Mouse (Mus musculus): ENCODE measurements around the gene Ptges2.

Gene Ptges2

GRCm38 (mm10) chr2:32375317-32375940, 20.3 kb upstream of the Ptges2 start:
- no peak for DNase-seq

DNA sequence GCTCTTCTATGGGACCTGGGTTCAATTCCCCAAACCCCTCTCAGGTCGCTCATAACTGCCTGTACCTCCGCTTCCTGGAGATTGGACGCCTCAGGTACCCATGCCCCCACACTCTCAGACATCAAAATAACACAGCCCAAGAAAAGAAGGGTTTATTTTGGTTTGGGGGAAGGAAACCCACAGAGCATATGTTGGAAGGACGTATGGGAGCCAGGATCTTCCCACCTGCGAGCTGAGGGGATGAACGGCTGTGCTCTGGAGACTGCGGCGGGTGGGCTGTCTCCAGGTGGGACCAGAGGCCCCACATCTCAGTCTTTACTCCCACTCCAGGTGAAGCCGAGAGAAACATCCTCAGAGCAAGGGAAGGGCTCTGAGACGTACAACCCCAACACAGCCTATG, 18.7 kb upstream of the Ptges2 start:
- no peak for DNase-seq

DNA sequence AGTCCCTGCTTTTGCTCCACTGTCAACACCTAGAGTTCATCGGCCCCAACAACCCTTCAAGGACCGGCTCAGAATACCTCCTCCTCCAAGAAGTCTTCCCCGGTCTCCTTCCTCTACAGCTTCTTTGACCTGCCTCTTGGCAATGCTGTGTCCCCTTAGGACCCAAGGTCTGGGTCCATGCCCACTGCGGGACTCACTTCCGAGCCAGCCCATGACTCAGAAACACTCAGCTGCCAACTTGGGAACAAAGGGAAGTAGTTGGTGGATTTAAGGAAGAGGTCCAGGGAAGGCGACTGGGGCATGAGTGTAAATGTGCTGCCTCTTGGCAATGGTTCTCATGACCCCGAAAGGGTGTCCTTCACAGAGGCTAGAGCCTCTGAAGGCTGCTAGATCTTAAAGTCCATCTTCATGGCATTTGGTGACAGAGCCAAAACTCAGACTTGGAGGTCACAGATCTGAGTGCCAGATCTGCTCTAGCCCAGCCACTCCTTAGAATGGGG, 15.6 kb upstream of the Ptges2 start:
- no peak for DNase-seq

DNA sequence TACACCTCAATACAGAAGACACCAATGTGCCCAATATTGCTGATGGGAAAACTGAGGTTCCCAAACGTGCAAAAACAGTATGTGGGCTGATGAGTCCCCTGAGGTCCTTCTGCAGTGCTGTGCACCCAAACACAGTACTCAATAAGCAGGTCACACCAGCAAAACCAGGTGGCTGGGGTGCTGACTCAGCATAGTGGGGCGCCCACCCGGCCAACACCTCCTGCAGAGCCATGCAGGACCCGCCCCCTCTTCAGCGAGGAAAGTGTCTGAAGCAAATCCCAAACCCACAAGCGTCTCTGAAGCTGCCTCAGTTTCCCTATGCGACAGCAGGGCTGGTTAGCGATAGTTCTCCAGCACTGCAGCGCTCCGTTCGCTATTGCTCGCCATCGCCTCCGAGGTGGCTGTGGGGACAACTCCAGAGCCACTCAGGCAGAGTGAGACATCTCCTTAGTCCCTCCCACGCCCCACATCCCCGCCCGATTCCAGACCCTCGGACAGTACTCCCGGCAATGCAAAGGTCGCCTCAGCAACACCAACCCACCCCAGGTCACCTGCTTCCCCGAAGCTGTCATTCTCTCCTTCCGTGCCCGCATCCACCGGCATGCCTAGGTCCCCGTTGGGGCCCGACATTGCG, 14.4 kb upstream of the Ptges2 start:
- no peak for DNase-seq

DNA sequence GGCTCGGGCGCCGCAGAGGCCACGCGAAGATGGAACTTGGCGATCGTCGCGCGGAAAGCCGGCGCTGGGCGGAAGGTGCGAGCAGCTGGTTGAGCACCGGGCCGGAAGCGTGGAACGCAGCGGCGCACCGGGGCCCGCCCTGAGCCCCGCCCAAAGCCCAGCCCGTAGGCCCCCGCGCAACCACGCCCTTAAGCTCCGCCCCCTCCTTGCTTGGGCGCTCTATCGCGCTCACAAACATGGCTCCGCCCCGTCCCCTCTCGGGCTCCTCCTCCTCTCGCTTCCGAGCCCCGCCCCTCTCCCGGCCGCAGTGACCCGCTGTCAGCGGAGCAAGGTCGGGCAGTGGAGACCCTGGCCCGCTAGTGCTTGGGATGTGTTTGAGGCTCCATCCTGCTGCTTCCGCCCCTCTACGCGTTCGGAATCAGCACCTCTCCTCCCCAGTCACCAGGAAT, 13.9 kb upstream of the Ptges2 start, which contains the start of gene 1110008P14Rik:
1110008P14Rik (minus strand) TSS at position 164 of the 449 bp plus-strand sequence.
- DNase-seq, result peak; percentile 97

- DNase-seq, result no peak
Measured at GRCm38 (mm10) chr2:32382689-32383088, 13.0 kb upstream of the Ptges2 start.

GRCm38 (mm10) chr2:32387706-32388490, 7.8 kb upstream of the Ptges2 start, which contains the start of gene Lcn2:
Gene Lcn2, minus strand, starts transcription at chr2:32388252.
- no peak for DNase-seq

- DNase-seq, result no peak
Measured at GRCm38 (mm10) chr2:32389157-32389556, 6.5 kb upstream of the Ptges2 start.

- DNase-seq, result no peak
Measured at GRCm38 (mm10) chr2:32390871-32391270, 4.8 kb upstream of the Ptges2 start.

GRCm38 (mm10) chr2:32392063-32392462, 3.6 kb upstream of the Ptges2 start:
- DNase-seq, result no peak

DNA sequence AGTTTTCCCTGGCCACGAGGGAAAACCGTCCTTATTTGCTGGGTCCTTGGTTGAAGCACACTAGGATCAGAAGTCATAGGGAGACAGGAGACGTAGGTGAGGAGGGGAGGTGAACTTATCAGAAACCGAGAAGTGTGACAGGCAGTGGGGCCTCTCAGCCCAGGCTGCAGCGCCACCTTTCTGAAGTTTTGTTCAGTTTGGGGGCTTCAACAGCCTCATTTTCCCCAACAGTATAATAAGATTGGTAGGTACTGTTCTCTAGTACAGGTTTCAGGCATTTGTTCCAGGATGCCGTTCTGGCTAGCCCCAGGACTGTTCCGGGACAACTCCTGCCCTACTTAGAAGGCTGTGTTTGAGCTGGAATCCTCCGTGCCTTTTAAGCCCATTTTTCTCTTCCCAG, 723 bp upstream of the Ptges2 start:
- peak in 1 of 2 experiments; percentile 32 for DNase-seq

- DNase-seq, result peak; percentile 90 to 93
Measured at GRCm38 (mm10) chr2:32395946-32396621, 388 bp downstream of the Ptges2 start.

DNA sequence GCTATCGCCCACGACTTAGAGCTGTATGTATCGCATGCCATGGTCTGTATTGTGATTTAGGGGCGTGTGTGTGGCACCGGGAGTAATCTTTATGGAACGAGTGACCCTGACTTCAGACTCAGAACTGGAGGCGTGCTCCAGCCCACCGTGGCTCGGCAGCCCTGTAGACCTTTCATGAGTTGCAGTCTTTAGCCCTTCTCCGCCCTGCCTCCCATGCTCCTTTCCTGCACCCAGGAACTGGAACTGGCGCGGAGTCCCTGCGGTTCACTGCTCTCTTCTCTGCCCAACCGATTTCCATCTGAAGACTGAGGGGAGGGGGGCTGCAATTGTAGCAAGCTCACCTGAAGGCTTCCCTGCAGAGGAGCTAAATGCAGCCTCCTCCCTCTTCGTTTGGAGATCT, 999 bp downstream of the Ptges2 start:
- peak in 1 of 2 experiments; percentile 33 for DNase-seq

GRCm38 (mm10) chr2:32404663-32405062, 9.0 kb downstream of the Ptges2 start:
- DNase-seq, result peak; percentile 96 to 98

DNA sequence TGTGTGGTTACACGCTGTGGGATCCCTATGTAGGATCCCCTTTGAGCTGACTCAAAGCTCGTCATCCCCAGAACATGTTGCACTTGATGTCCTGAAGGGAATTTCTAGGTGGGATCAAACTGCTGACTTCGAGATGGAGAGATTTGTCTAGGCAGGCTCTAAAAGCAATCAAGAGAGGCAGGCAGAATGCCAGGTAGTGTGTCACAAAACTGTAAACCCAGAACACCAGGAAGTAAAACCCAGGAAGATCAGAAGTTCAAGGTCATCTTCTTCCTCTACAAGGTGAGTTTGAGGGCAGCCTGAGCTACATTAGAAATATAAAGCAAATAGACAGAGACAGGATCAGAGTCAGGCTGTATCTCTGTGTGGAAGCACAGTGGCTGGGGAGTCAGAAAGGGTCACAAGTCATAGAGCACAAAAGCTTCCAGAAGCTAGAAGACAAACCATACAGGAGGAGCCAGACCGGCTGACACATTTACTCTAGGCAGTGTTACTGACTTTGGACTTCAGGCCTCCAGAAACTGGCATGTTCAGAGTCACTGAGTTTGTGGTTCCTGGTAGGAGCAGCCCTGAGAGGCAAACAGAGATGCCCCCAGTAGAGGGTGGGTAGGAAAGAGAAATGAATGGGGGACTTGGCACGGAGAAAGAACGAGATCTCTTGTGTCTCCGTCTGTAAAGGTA, 11.6 kb downstream of the Ptges2 start:
- DNase-seq, result no peak

DNA sequence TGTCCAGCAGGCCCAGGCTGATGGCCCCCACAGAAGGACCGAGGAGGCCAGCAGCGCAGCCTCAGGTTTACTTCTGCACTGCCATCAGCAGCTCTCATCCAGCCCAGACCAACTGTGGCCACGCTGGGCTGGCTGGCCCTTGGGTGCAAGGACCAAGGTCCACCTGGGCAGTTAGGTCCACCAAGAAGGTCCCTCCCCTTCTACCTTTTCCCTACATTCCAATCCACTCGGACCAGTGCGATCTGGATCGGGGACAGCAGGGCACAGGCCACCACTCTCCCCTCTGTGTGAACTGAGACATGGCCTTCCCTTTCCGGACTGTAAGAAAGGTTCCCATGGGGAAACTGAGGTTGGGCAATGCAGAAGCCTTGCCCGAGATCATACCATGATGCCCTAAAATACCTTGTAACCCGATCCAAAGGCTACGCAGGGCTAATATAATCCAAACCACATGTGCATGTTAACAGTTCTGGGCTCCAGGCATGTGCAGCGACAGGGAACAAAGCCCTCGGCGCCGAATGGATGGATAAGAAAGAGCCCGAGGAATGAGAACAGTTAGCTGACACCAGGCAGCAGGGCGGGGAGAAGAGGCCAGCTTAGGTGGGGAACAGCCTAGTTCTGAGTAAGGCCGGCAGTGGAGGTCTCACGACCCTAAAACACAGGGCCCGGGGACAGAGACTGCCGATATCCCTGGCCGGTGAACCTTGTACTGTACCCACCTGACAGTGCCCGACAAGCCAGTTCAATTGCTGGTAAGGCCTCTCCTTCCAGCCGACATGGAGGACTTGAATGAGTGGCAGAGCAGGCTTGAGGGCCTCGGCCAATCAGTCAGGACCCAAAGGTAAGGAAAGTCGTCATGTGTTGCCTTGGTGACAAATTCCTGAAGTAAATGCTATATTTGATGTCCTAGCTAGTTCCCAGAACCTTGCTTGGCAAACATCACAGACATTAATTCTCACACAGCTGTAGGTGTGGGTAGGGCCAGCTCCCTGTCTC, 13.0 kb downstream of the Ptges2 start:
- DNase-seq, result no peak

DNA sequence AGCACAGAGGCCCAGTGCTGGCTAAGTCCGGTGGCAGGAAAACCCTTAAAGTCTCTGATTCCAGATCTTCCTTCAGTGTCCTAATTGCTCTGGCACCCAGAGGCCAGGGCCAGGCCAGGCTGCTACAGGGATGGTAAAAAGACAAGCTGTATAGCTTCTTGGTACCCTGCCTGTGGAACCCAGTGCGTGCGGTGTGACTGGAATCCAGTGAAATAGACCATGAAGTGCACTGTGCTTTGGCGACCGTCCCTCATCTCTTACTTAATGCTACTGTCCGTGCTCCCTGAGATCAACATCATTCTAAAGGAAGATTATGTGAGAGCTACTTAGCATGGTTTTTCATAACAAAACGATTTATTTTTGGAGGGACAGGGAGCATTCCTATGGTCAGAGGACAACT, 15.7 kb downstream of the Ptges2 start:
- no peak for DNase-seq

DNA sequence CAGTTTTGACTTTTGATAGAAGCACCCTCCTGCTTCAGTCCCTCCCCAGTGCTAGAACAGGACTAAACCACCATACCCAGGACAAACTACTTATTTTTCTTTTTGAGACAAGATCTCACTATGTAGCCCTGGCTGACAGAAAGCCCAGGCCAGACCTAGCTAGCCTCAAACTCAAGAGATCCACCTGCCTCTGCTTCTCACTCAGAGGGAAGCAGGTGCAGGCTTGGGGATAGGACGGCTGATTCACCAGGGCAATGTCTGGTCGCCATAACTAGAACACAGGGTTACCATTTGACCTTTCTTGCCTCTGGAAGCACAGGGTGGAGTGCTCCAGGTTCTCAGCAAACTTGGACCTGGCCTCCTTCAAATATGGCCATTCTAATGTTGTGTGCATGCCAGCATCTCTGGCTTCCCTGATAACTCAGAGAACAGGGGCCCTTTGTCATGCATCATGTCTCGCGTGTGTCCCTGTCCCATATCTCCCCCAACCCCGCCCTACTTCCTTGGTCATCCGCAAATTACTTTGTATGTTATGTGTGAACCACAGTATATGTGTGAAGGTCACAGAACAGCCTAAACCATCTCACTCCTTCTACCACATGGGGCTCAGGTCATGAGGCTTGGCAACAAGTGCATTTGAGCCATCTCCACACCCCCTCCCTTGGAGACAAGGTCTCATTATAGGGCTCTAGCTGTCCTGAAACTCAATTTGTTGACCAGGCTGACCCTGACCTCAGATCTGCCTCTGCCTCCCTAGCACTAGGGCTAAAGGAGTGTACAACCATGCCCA, 17.2 kb downstream of the Ptges2 start:
- no peak for DNase-seq

DNA sequence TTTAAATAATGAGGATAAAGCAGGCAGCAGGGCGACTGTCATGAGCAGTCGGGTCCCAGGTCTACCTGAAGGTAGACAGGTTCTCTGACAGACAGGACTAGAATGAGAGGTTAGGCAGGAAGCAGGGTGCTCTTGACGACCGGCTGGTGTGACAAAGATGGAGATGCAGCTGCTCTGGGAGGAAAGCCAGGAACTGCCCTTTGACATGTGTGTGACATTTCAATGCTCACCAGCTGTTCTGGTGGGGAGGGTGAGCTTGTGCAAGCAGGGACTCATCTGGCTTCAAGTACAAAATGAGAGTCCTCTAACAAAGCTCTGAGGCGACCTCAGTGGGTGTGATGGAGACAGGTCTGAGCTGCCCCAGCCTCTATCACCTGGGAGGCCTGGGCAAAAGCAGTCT, 18.2 kb downstream of the Ptges2 start:
- no peak for DNase-seq

DNA sequence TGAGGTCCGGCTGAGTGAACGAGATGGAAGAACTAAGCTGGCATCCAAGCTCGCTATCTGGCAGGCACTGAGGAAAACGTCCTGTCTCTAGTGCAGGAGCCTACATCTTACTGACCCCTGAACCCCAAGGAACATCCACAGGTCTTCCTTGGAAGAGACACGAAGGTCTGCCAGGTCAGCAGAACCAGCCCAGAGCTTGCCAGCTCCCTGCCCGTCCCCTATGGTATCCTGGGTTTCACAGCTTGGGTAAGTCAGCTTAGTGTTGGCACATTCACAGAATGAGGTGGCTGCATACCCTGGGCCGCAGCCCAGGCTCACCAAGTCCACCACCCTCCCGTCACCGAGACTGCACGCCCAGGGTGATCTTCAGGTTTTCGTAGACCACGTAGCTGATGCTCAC, 20.1 kb downstream of the Ptges2 start:
- DNase-seq, result no peak
